8 mouse cellular contexts compared by ENCODE assay signal in the genomic region with DNA sequence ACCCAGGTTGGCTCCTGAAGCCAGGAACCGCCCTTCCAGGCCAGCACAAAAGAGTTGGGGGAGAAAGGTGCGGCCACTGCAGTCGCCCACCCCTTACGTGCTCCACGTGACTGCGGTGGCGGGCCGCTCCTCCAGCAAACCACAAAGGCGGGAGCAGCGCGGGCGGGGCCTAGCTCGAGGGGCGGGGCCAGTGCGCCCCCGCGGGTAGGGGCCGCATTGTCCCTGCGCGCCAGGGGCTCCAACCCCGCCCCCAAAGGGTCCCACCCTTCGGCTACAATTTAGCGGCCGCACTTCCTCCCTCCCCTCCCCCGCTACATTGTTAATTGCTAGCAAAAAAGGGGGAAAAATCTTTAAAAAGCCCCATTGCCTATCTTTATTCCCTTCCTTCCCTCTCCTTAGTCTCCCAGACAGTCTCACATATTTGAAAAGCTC. TPM values are rescaled to one million over a fixed set of nuclear protein-coding genes. Genes with fewer than 3 reads are reported as not detected.
A peak's percentile ranks its signal among the peaks of the same experiment; 100 is the strongest.
DNase-seq lines count a peak whose midpoint lies in the region; ATAC-seq lines count a peak whose summit lies in the region.

No protein-coding gene starts in this region.

- peaks cover 40% of the 10 kb centered on the region for H3K4me1 ChIP-seq in hindbrain, embryonic 12.5 days

- no peaks in the 10 kb centered on the region for H3K27me3 ChIP-seq in hindbrain, embryonic 12.5 days

- WGBS in hindbrain, embryonic 12.5 days, result 0% methylated on average over 23 of the region's 25 CpGs

- H3K9me3 ChIP-seq in hindbrain, embryonic 12.5 days (replicated peaks), result no peaks in the 10 kb centered on the region

- peak overlapping the region; percentile 97 for H3K9ac ChIP-seq in hindbrain, embryonic 12.5 days

- peak overlapping the region; percentile 79 for H3K4me2 ChIP-seq in hindbrain, embryonic 12.5 days (replicated peaks)

- H3K36me3 ChIP-seq in hindbrain, embryonic 12.5 days, result peaks cover 46% of the 10 kb centered on the region

- H3K4me3 ChIP-seq in hindbrain, embryonic 12.5 days, result peak overlapping the region; percentile 80

- peak overlapping the region; percentile 99 for H3K27ac ChIP-seq in hindbrain, embryonic 12.5 days

- peak; percentile 27 for ATAC-seq in hindbrain, embryonic 12.5 days (ENCODE audit: low FRiP score)

- DNase-seq in NIH3T3 (ENCODE audit: low read depth), result peak; percentile 95
- peak; percentile 83 for DNase-seq in cerebellum, adult 9-10 months
- peak; percentile 84 to 88 for DNase-seq in frontal cortex, postnatal 10 days (ENCODE audit: low spot score in 2 of 2)
- DNase-seq in left cerebral cortex, adult 18-20 months (ENCODE audit: low spot score in 2 of 2), result peak; percentile 78 to 84
- DNase-seq in lung, postnatal 4 days, result peak; percentile 93 to 95
- peak; percentile 94 for DNase-seq in right cerebral cortex, postnatal 10 days (ENCODE audit: low spot score in 2 of 2)
- peak; percentile 94 for DNase-seq in yolk sac, embryonic 10.5 days (ENCODE audit: low spot score)

RNA-seq across cellular contexts. Expression of a gene that starts 1.1 kb away (rescaled TPM):
- polyA plus RNA-seq in hindbrain, embryonic 12.5 days (2016; fragmentation: Nextera tagmentation; extraction: Ambion mirVana), result 1,505 and 1,511 TPM in 2 replicates
- 100 to 1,000 TPM; 442 to 465 TPM for total RNA-seq in left cerebral cortex, adult 18-20 months (2021)

RNA-seq across cellular contexts. Expression of a gene that starts 4.3 kb away (rescaled TPM):
- polyA plus RNA-seq in hindbrain, embryonic 12.5 days (2016; fragmentation: Nextera tagmentation; extraction: Ambion mirVana), result 14.4 and 18.2 TPM in 2 replicates
- total RNA-seq in left cerebral cortex, adult 18-20 months (2021), result 10 to 100 TPM; 17.6 to 17.7 TPM

RNA-seq across cellular contexts. Expression of a gene that starts 14.0 kb away (rescaled TPM):
- polyA plus RNA-seq in hindbrain, embryonic 12.5 days (2016; fragmentation: Nextera tagmentation; extraction: Ambion mirVana), result 50.9 and 60.3 TPM in 2 replicates
- 100 to 1,000 TPM; 127 to 158 TPM for total RNA-seq in left cerebral cortex, adult 18-20 months (2021)

RNA-seq across cellular contexts. Expression of a gene that starts 15.5 kb away (rescaled TPM):
- 5.8 and 6.3 TPM in 2 replicates for polyA plus RNA-seq in hindbrain, embryonic 12.5 days (2016; fragmentation: Nextera tagmentation; extraction: Ambion mirVana)
- 10 to 100 TPM; 16.0 to 21.3 TPM for total RNA-seq in left cerebral cortex, adult 18-20 months (2021)

RNA-seq across cellular contexts. Expression of a gene that starts 24.1 kb away (rescaled TPM):
- 36.0 and 36.9 TPM in 2 replicates for polyA plus RNA-seq in hindbrain, embryonic 12.5 days (2016; fragmentation: Nextera tagmentation; extraction: Ambion mirVana)
- 1 to 10 TPM; 2.0 to 2.6 TPM for total RNA-seq in left cerebral cortex, adult 18-20 months (2021)

Comparison
In these comparisons a context has a peak if more than half of its experiments do, and no peak if none do; other contexts are left out.
1. Peak in every context shown above with its lines: DNase-seq, ATAC-seq, H3K4me3 ChIP-seq and H3K27ac ChIP-seq.